Comparison of ENCODE assay signal across 23 mouse cellular contexts in the genomic region with DNA sequence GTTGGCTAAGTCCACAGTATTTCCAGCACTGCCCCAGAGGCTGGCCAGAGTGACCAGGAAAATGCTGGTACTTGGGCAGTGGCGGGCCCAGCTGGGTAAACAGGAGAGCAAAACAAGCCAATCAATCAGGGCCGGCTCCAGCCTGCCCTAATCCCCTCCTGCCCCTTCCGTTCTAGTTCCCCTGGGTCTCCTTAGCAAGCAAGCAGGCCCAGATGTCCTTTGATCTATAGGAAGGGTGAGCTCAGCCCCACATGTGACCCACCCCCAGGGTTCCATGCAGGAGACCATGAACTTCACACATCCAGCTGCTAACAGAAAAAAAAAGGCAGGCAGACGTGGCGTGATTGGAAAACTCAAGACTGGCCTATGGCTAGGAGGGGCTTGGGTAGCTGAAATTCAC. TPM values are rescaled to one million over a fixed set of nuclear protein-coding genes. Genes with fewer than 3 reads are reported as not detected.
DNase-seq lines count a peak whose midpoint lies in the region; ATAC-seq and TF ChIP-seq lines count a peak whose summit lies in the region.
"Had no signal": no experiment of that assay in that cellular context is flagged by ENCODE, and none has a peak within 500 bp of the region (broad histone marks: within the 10 kb centered on the region; RNA-seq: fewer than 3 reads in every experiment).

No protein-coding gene starts in this region.

- no peak for TF ChIP-seq EP300 in liver, postnatal 0 days (IDR thresholded peaks at IDR 0.05; ENCODE audit: low read depth)

- no peak for DNase-seq in heart, postnatal 14 days
- no peak for DNase-seq in liver, postnatal 0 days
- peak; percentile 26 for DNase-seq in embryo, embryonic 9.5 days (ENCODE audit: extremely low spot score)
- no peak for DNase-seq in thymus, postnatal 4 days
- DNase-seq: cerebellum, adult 18-20 months; cerebellum, postnatal 25 days; forebrain, postnatal 0 days; gastrocnemius, postnatal 36 days; kidney, postnatal 36 days; layer of hippocampus, adult 9-11 months had no signal

- H3K27ac ChIP-seq in heart, embryonic 14.5 days (replicated peaks in 1 of 2; ENCODE audit: control insufficient read depth in 1 of 2, insufficient read depth in 1 of 2, low read depth in 2 of 2, low read length in 2 of 2) = peak overlapping the region; percentile 37 to 90; a peak in 3 of 4 replicates
- H3K27ac ChIP-seq in liver, postnatal 0 days (ENCODE audit: low read depth) = no peak overlapping the region
- no peak overlapping the region for H3K27ac ChIP-seq in liver, embryonic 12.5 days
- H3K27ac ChIP-seq in limb, embryonic 13.5 days = no peak overlapping the region
- H3K27ac ChIP-seq: embryonic facial prominence, embryonic 13.5 days; liver, embryonic 15.5 days; midbrain, embryonic 15.5 days; stomach, embryonic 15.5 days had no signal

- no peak for ATAC-seq in heart, embryonic 14.5 days (ENCODE audit: insufficient number of reproducible peaks, insufficient read depth, low FRiP score, low read depth)
- ATAC-seq in liver, postnatal 0 days = peak; percentile 7; the same call in 1 of the 2 replicates
- no peak for ATAC-seq in liver, embryonic 12.5 days
- peak; percentile 66; the same call in 1 of the 2 replicates for ATAC-seq in limb, embryonic 13.5 days (ENCODE audit: low FRiP score, low read depth)
- ATAC-seq in activated CD4-positive, CD25-positive, alpha-beta regulatory T cell, adult 4 months = no peak
- ATAC-seq: forebrain, postnatal 0 days; hindbrain, embryonic 16.5 days; intestine, postnatal 0 days; lung, postnatal 0 days; midbrain, embryonic 15.5 days had no signal

- 54% methylated on average over 5 of the region's 5 CpGs for WGBS in heart, embryonic 14.5 days
- WGBS in liver, postnatal 0 days (ENCODE audit: insufficient replicate concordance) = 58% methylated on average over 5 of the region's 5 CpGs
- WGBS in liver, embryonic 12.5 days (ENCODE audit: insufficient replicate concordance) = 53% methylated on average over 4 of the region's 5 CpGs
- 25% methylated on average over 5 of the region's 5 CpGs for WGBS in limb, embryonic 13.5 days

- no peaks in the 10 kb centered on the region for H3K27me3 ChIP-seq in heart, embryonic 14.5 days (ENCODE audit: control insufficient read depth, insufficient read depth, low read length)
- H3K27me3 ChIP-seq in liver, postnatal 0 days (ENCODE audit: insufficient read depth, low read length) = no peaks in the 10 kb centered on the region
- H3K27me3 ChIP-seq in liver, embryonic 12.5 days (replicated peaks) = no peaks in the 10 kb centered on the region
- H3K27me3 ChIP-seq in limb, embryonic 13.5 days = no peaks in the 10 kb centered on the region
- H3K27me3 ChIP-seq: embryonic facial prominence, embryonic 13.5 days; liver, embryonic 15.5 days; midbrain, embryonic 15.5 days; stomach, embryonic 15.5 days had no signal

- intact Hi-C loops in heart, postnatal 14 days (cut with DNase I) = no loop called here

- H3K4me3 ChIP-seq in heart, embryonic 14.5 days (ENCODE audit: control insufficient read depth in 1 of 2, insufficient read depth in 1 of 2, low read depth in 1 of 2, low read length in 2 of 2) = no peak overlapping the region
- no peak overlapping the region for H3K4me3 ChIP-seq in liver, postnatal 0 days (ENCODE audit: low read depth, low read length)
- H3K4me3 ChIP-seq in liver, embryonic 12.5 days = no peak overlapping the region
- H3K4me3 ChIP-seq in limb, embryonic 13.5 days = no peak overlapping the region
- H3K4me3 ChIP-seq: embryonic facial prominence, embryonic 13.5 days; liver, embryonic 15.5 days; midbrain, embryonic 15.5 days; stomach, embryonic 15.5 days had no signal

- H3K4me1 ChIP-seq in heart, embryonic 14.5 days (ENCODE audit: control insufficient read depth in 2 of 2, insufficient read depth in 2 of 2, low read length in 2 of 2) = peaks cover 4 to 11% of the 10 kb centered on the region in 2 experiments; a peak in 2 of 4 replicates
- no peaks in the 10 kb centered on the region for H3K4me1 ChIP-seq in liver, postnatal 0 days (ENCODE audit: insufficient read depth)
- H3K4me1 ChIP-seq in liver, embryonic 12.5 days = no peaks in the 10 kb centered on the region
- H3K4me1 ChIP-seq in limb, embryonic 13.5 days = 0 out of 2 replicates have a peak, but pooled peaks cover 6% of the 10 kb centered on the region
- H3K4me1 ChIP-seq: embryonic facial prominence, embryonic 13.5 days; liver, embryonic 15.5 days; midbrain, embryonic 15.5 days; stomach, embryonic 15.5 days had no signal

- no peaks in the 10 kb centered on the region for H3K9me3 ChIP-seq in heart, embryonic 14.5 days (ENCODE audit: control insufficient read depth, low read length)
- no peaks in the 10 kb centered on the region for H3K9me3 ChIP-seq in liver, postnatal 0 days (ENCODE audit: low read length)
- H3K9me3 ChIP-seq in liver, embryonic 12.5 days (replicated peaks) = no peaks in the 10 kb centered on the region
- no peaks in the 10 kb centered on the region for H3K9me3 ChIP-seq in limb, embryonic 13.5 days
- H3K9me3 ChIP-seq: embryonic facial prominence, embryonic 13.5 days; liver, embryonic 15.5 days; midbrain, embryonic 15.5 days; stomach, embryonic 15.5 days had no signal

- no peaks in the 10 kb centered on the region for H3K36me3 ChIP-seq in heart, embryonic 14.5 days (ENCODE audit: control insufficient read depth, insufficient read depth, low read length)
- no peaks in the 10 kb centered on the region for H3K36me3 ChIP-seq in liver, postnatal 0 days (replicated peaks; ENCODE audit: insufficient read depth, low read length)
- H3K36me3 ChIP-seq in liver, embryonic 12.5 days = no peaks in the 10 kb centered on the region
- no peaks in the 10 kb centered on the region for H3K36me3 ChIP-seq in limb, embryonic 13.5 days
- H3K36me3 ChIP-seq: embryonic facial prominence, embryonic 13.5 days; liver, embryonic 15.5 days; midbrain, embryonic 15.5 days; stomach, embryonic 15.5 days had no signal

- no peak overlapping the region for H3K4me2 ChIP-seq in heart, embryonic 14.5 days (ENCODE audit: low read length)
- H3K4me2 ChIP-seq in liver, postnatal 0 days (ENCODE audit: low read depth, low read length) = no peak overlapping the region
- no peak overlapping the region for H3K4me2 ChIP-seq in liver, embryonic 12.5 days
- no peak overlapping the region for H3K4me2 ChIP-seq in limb, embryonic 13.5 days (replicated peaks)
- H3K4me2 ChIP-seq: embryonic facial prominence, embryonic 13.5 days; liver, embryonic 15.5 days; midbrain, embryonic 15.5 days; stomach, embryonic 15.5 days had no signal

- TF ChIP-seq CTCF in liver, postnatal 0 days (IDR thresholded peaks at IDR 0.05; ENCODE audit: low read depth) = no peak

- H3K9ac ChIP-seq in heart, embryonic 14.5 days (ENCODE audit: low read length) = no peak overlapping the region
- H3K9ac ChIP-seq in liver, postnatal 0 days (replicated peaks) = no peak overlapping the region
- no peak overlapping the region for H3K9ac ChIP-seq in liver, embryonic 12.5 days
- no peak overlapping the region for H3K9ac ChIP-seq in limb, embryonic 13.5 days
- H3K9ac ChIP-seq: embryonic facial prominence, embryonic 13.5 days; forebrain, postnatal 0 days; liver, embryonic 15.5 days; midbrain, embryonic 15.5 days; stomach, embryonic 15.5 days had no signal

RNA-seq across cellular contexts. Expression of a gene that starts 43.5 kb away (rescaled TPM):
- polyA plus RNA-seq in heart, embryonic 14.5 days (2014; fragmentation: Nextera tagmentation; extraction: Ambion mirVana) = 8.1 and 8.4 TPM in 2 replicates
- total RNA-seq in heart, postnatal 14 days (2021) = not detected
- 0.26 and 0.32 TPM in 2 replicates for polyA plus RNA-seq in liver, postnatal 0 days (2015; fragmentation: Nextera tagmentation; extraction: Ambion mirVana)
- 2.7 and 3.0 TPM in 2 replicates for polyA plus RNA-seq in liver, embryonic 12.5 days (2016; fragmentation: Nextera tagmentation; extraction: Ambion mirVana)
- 13.3 and 14.5 TPM in 2 replicates for polyA plus RNA-seq in limb, embryonic 13.5 days (2015; fragmentation: Nextera tagmentation; extraction: Ambion mirVana)
- polyA plus RNA-seq in activated CD4-positive, CD25-positive, alpha-beta regulatory T cell, adult 4 months (2017; shearing (Covaris generic)) = not detected
- total RNA-seq: adrenal gland, adult 18-20 months; forebrain, postnatal 0 days; gastrocnemius, postnatal 36 days; left cerebral cortex, adult 8-10 months had no signal
- polyA plus RNA-seq: forebrain, postnatal 0 days; hindbrain, embryonic 16.5 days had no signal

Comparison
In these comparisons a context has a peak if more than half of its experiments do, and no peak if none do; other contexts are left out.
1. ATAC-seq: peak in liver, postnatal 0 days (single experiment) and limb, embryonic 13.5 days (single experiment); none in heart, embryonic 14.5 days (single experiment), liver, embryonic 12.5 days (single experiment) and activated CD4-positive, CD25-positive, alpha-beta regulatory T cell, adult 4 months (single experiment).
2. H3K27ac ChIP-seq: peak in heart, embryonic 14.5 days (2 of 2); none in liver, postnatal 0 days (single experiment), liver, embryonic 12.5 days (single experiment) and limb, embryonic 13.5 days (single experiment).